Mouse (Mus musculus) ovary, postnatal 14 days (tissue): ENCODE results near the gene Hoxc6.

Experiments used
- DNase-seq: peaks from one replicate; pipeline ENCODE4 v3.0.0; 2022; ENCODE audit warnings: low spot score

Hoxc6 gene

DNA sequence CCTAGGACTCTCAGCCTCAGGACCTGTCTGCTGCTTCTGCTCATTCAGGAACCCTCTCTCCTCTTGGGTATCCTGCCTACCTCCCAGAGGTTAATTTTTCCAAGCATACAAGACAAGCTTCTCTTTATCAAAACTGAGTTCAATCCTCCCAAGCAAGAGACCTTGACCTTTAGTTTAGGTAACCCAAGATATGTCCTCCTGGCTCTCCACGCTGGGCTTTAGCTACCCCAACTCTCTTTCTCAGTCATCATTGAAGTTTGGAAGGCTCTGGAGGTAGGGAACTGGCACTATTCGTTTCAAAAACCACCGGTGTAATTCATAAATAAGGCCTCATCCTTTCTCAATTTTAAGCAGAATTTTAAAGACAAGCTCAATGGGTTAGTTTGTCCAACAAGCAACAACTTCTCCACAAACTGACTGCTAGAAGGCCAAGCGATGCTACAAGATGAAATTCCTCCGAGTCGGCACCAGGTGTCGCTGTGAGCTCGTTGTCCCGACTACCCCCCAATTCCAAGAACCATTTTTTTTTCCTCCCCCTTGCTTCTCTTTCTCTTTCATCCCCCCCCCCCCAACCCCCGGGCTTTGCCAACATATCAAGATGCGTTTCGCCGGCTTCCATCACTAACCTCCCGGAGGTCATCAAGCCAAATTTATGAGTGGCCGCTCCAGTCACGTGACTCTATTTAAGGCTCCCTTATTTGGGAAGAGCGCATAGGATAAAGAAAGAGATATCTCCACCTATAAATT, 15.4 kb downstream of the Hoxc6 start:
- DNase-seq: no peak

- DNase-seq: no peak
Observed at GRCm38 (mm10) chr15:103014166-103015008, 16.3 kb downstream of the Hoxc6 start.

DNA sequence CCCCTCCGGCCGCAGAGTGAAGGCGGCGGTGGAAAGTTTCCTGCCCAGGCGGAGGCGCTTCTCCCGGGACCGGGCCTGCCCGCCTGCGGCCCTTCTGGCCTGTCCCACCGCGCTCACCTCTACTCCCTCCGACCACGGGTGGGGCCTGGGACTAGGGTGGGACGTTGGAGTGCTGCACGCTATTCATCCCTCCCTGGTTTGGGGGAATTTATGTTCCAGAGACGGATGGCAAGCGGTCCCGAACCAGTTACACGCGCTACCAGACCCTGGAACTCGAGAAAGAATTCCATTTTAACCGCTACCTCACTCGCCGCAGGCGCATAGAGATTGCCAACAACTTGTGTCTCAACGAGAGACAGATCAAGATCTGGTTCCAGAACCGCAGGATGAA, 16.9 kb downstream of the Hoxc6 start:
- DNase-seq: no peak

- no peak for DNase-seq
Observed at GRCm38 (mm10) chr15:103015406-103016166, 17.5 kb downstream of the Hoxc6 start.

GRCm38 (mm10) chr15:103018636-103019035, 20.6 kb downstream of the Hoxc6 start, which contains the start of gene Hoxc4:
Hoxc4 (plus strand) TSS chr15:103018934.
- DNase-seq: no peak

GRCm38 (mm10) chr15:103020899-103021418, 22.9 kb downstream of the Hoxc6 start:
- no peak for DNase-seq

GRCm38 (mm10) chr15:103021544-103021943, 23.5 kb downstream of the Hoxc6 start:
- DNase-seq: no peak

GRCm38 (mm10) chr15:103024131-103024530, 26.1 kb downstream of the Hoxc6 start:
- no peak for DNase-seq

DNA sequence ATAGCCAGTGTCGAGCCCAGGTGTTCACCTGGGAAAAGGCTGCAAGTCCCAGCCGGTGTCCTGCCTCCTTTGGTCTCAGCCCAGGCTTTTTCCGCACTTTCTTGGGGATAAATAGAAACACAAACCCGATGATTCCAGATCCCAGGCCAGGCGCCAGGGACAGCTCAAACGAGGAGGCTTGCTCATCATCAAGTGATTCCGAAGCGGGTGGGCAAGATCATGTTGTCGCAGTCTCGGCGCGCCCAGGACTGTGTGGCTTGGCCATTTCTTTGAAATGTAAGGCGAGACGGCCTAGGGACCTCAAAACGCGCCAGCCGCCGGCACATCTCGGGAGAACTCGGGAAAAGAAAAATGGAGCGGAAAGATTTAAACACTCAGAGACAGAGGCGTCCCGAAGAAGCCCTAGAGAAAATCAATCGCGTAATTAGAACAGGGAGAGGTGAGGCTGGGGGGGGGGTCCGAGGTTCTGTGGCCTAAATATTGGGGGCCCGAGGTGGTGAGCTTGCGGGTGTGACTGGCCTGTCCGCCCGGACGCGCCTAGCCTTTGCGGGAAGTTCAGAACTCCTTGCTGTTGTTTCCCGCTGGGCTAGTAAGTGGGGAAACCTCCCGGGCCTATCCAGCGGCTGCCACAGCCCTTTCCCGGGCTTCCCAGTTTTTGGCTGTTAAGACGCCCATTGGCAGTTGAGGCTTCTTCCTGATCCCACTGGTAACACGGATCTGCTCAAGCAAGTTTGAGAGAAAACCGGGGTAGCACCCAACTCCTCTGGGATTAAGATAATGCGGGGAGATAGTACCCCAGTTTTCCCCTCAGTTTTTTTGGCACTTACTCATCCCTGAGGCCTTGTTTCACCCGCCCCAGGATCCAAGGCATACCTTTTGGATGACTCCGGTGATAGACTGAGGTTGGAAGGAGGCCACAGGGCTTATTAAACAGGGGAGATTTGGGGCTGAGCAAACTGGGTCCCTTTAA, 29.5 kb downstream of the Hoxc6 start:
- no peak for DNase-seq

- DNase-seq: no peak
Observed at GRCm38 (mm10) chr15:103028916-103029512, 31.0 kb downstream of the Hoxc6 start.

DNA sequence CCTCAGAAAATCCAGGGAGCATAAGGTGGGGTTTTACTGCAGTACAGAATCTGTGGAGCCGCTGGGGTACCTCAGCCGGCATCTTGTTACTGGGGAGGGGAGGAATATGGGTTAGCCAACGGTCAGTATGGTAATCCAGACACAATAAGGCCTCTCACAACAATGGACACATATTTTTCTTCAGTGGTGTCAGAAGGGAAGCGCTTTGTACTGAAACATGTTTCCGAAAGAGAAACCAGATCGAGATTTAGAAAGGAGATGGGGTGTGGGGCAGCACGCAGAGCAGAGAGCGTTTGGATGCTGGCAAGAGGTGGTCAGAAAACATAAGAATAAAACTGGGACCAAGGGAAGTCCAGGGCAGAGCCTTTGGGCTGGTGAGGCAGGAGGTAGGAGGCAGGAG, 32.1 kb downstream of the Hoxc6 start:
- DNase-seq: no peak

DNA sequence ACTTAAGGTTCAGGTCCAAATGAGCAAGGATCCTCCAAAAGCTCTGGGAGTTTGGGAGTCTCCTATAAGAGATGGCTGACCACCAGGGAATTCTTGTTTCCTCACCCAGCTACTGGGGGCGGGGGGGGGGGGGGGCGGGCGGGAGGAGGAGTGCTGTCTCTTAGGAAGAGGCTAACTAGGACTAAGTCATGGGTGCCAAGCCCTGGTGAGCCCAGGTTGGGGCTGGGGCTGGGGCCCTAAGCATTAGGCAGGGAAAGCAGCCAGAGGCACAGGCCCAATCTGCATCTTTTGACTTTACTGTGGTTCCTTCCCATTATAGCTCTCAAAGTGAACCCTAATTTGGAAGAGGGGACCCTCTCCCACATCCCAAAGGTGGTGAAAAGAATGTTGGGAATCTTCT, 34.1 kb downstream of the Hoxc6 start:
- no peak for DNase-seq

- DNase-seq: no peak
Observed at GRCm38 (mm10) chr15:103032646-103033575, 34.9 kb downstream of the Hoxc6 start.

- DNase-seq: no peak
Observed at GRCm38 (mm10) chr15:103034043-103034806, 36.2 kb downstream of the Hoxc6 start.

- DNase-seq: no peak
Observed at GRCm38 (mm10) chr15:103034807-103035547, 36.9 kb downstream of the Hoxc6 start.

- no peak for DNase-seq
Observed at GRCm38 (mm10) chr15:103035548-103035881, 37.5 kb downstream of the Hoxc6 start.

GRCm38 (mm10) chr15:103037579-103037978, 39.5 kb downstream of the Hoxc6 start:
- DNase-seq: no peak
